Mouse (Mus musculus) bone marrow macrophage, adult 2 months (primary cell): Measurements from ENCODE around the gene Zmynd8. TPM values are rescaled to one million over a fixed set of nuclear protein-coding genes. Genes with fewer than 3 reads are reported as not detected.
A peak's percentile ranks its signal among the peaks of the same experiment; 100 is the strongest.

Experiments used
- H3K27ac ChIP-seq: 2 replicates; pipeline ENCODE4 v1.5.1; 2012; ENCODE audit warnings: low read depth, low read length; ENCODE audit not compliant: insufficient read depth
- H3K4me1 ChIP-seq: 2 replicates; pipeline ENCODE4 v1.6.1; 2012; ENCODE audit warnings: low read length; ENCODE audit not compliant: control insufficient read depth, insufficient read depth
- H3K4me3 ChIP-seq: 2 replicates; pipeline ENCODE4 v1.5.1; 2012; ENCODE audit warnings: mild to moderate bottlenecking, low read length, moderate library complexity; ENCODE audit not compliant: insufficient read depth
- CTCF ChIP-seq: IDR thresholded peaks from 2 replicates; pipeline ENCODE4 v1.5.1; 2012; ENCODE audit warnings: low read depth, mild to moderate bottlenecking, low read length, moderate library complexity
- POLR2A ChIP-seq: IDR thresholded peaks from 2 replicates; pipeline ENCODE4 v1.6.1; 2012; ENCODE audit warnings: mild to moderate bottlenecking, low read depth, low read length, borderline replicate concordance
- polyA plus RNA-seq: library from polyadenylated mRNA; stranded (reverse); fragments of >200 nt; gene quantifications from 2 replicates; pipeline ENCODE4 v1.2.4, GENCODE M21; 2012; ENCODE audit not compliant: missing spikeins, insufficient read depth, insufficient read length

Gene Zmynd8
- polyA plus RNA-seq: 97.8 and 99.5 TPM in 2 replicates

DNA sequence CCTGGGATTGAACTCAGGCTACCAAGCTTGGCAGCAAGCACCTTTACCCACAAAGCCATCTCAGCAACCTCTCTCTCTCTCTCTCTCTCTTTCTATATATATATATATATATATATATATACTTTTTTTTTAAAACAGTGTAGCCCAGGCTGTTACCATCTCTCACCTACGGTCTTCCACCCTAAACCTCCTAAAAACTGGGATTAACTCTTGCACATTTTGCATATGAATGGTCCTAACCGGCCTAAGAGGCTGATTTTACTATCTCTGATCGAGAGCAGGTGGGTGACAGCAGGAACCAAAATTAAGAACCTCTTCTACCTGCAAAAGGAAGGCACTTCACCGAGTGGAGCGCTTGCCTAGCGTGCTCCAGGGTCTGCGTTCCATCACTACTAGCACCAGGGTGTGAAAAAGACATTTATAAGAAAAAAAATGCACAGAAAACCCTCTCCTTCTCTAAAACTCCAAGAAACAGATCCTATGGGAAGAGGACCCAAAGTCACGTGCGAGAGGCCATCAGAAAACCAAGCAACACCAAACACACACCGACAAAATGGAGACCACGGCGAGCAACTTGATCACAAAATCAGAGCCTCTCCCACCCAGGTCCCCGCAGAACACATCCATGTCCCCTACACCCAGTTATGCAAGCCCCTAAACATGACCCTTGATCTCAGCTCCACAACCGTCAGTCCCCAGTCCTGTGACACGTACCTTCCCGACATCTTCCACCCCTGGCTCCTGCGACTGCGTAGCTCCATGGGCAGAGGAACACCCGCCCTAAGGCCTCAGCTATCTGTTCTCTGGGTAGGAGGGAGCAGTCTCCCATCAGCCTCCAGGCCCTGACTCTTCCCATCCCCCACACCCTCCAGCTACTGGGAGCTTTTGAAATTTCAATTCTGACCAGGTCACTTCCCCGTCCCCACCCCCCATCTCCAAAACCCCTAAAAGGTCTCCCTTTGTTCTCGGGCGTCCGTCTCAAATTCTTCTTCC is at the start of gene Zmynd8:
Gene Zmynd8 (minus strand): TSS at position 815 of the 993 bp plus-strand sequence.
- no peak within 1 kb of the TSS for H3K4me3 ChIP-seq
- no peak for TF ChIP-seq CTCF
- TF ChIP-seq POLR2A: no peak
- H3K27ac ChIP-seq: no peak within 1 kb of the TSS
- H3K4me1 ChIP-seq: peaks cover 25% of the 10 kb centered on the region

DNA sequence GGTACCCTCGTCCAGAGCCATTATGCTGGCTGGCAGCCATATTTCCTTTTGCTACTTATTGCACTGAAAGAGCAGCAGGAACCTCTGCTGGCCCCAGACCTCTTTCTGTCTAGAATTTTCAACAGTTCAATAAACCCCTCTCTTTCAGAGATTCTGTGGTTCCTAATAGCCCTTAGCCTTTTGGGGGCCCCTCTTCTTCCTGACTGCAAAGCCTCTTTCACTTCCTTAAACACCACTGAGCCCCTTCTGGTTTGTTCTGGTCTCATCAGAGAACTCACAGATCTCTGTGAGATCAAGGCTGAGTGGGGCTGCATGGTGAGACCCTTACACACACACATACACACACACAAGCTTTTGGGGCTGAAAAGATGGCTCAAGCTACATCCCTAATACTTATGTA is 49.2 kb upstream of the Zmynd8 start:
- Histone ChIP-seq H3K4me3 (no peak overlapping the region; the same call in 1 of the 2 replicates), H3K4me1 (peaks cover 42% of the 10 kb centered on the region), H3K27ac (peak overlapping the region; percentile 100)
- TF ChIP-seq POLR2A: no peak
- no peak for TF ChIP-seq CTCF

GRCm38 (mm10) chr2:165946046-165946564 is 47.3 kb upstream of the Zmynd8 start:
- Histone ChIP-seq H3K27ac (peak overlapping the region; percentile 49), H3K4me1 (peaks cover 30% of the 10 kb centered on the region), H3K4me3 (no peak overlapping the region)
- TF ChIP-seq CTCF (no peak), POLR2A (no peak)

DNA sequence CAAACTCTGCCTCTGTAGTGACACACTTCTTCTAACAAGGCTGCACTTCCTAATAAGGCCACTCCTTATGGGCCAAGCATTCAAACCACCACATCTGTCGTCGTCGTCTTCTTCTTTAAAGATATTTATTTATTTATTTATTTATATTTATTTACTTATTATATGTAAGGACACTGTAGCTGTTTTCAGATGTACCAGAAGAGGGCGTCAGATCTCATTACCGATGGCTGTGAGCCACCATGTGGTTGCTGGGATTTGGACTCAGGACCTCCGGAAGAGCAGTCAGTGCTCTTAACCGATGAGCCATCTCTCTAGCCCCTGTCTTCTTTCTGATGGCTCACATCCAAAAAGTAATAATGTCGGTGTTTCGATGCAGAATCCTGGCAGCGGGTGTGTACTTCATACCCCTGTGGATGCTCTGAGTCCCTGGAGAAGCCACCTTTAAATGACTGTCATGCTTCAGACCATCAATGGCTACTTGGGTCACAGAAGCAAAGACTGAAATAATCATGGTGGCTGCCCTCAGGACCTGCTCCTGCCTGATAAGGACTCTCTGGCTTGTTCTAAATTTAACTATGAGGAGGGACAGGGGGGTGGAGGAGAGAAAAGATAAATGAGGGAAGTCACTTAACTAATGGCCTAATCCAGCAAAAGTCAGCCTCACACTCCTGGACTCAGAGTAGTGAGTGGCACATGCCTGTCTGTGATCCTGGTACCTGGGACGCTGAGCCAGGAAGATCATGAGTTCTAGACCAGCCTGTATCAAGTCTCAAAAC is 45.9 kb upstream of the Zmynd8 start:
- Histone ChIP-seq H3K4me1 (peaks cover 21% of the 10 kb centered on the region), H3K27ac (no peak overlapping the region), H3K4me3 (no peak overlapping the region)
- TF ChIP-seq POLR2A: no peak
- no peak for TF ChIP-seq CTCF

DNA sequence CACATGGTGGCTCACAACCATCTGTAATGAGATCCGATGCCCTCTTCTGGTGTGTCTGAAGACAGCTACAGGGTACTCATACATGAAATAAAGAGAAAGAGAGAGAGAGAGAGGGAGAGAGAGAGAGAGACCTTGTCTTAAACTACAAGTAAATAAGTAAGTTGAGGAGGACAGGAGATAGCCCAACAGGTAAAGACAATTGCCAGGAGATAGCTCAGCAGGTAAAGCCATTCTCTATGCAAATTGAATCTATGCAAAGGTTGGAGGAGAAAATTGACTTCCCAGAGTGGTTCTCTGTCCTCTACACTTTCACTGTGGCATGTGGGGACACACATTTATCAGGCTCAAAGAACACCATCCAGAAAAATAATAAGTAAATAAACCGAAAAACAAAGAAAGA is 44.3 kb upstream of the Zmynd8 start:
- H3K4me1 ChIP-seq: peaks cover 15% of the 10 kb centered on the region

GRCm38 (mm10) chr2:165936106-165936505 is 37.3 kb upstream of the Zmynd8 start:
- TF ChIP-seq POLR2A (no peak), CTCF (no peak)
- H3K4me3 ChIP-seq: no peak overlapping the region
- H3K27ac ChIP-seq: no peak overlapping the region
- peaks cover 10% of the 10 kb centered on the region for H3K4me1 ChIP-seq

More for the DNA sequence above, 44.3 kb upstream of the Zmynd8 start:
- no peak for TF ChIP-seq CTCF
- TF ChIP-seq POLR2A: no peak
- no peak overlapping the region for H3K27ac ChIP-seq
- no peak overlapping the region for H3K4me3 ChIP-seq

- TF ChIP-seq POLR2A: no peak
- TF ChIP-seq CTCF: no peak
- H3K4me3 ChIP-seq: no peak overlapping the region
- no peak overlapping the region for H3K27ac ChIP-seq
- H3K4me1 ChIP-seq: peaks cover 25% of the 10 kb centered on the region
Measured at GRCm38 (mm10) chr2:165927705-165928104, 28.9 kb upstream of the Zmynd8 start.

GRCm38 (mm10) chr2:165926191-165926590 is 27.4 kb upstream of the Zmynd8 start:
- Histone ChIP-seq H3K4me3 (no peak overlapping the region), H3K27ac (no peak overlapping the region), H3K4me1 (peaks cover 38% of the 10 kb centered on the region)
- TF ChIP-seq CTCF (no peak), POLR2A (no peak)

- no peak overlapping the region for H3K4me3 ChIP-seq
- H3K4me1 ChIP-seq: peaks cover 39% of the 10 kb centered on the region
- H3K27ac ChIP-seq: peak overlapping the region; percentile 20
- TF ChIP-seq CTCF (no peak), POLR2A (no peak)
Measured at GRCm38 (mm10) chr2:165925144-165925543, 26.3 kb upstream of the Zmynd8 start.
